Mouse (Mus musculus) CH12.LX (cell line): ENCODE measurements around the gene Ier3.

Experiments
- CHD2 ChIP-seq: IDR thresholded peaks from 2 replicates; pipeline ENCODE4 v1.6.1; 2011; ENCODE audit warnings: low read length, improper control_type of control experiment
- CTCF ChIP-seq, 2 experiments: IDR thresholded peaks in 1 of 2; conservative IDR thresholded peaks in 1 of 2; 2 replicates each; pipeline ENCODE4 v1.5.1; 2011 to 2012; ENCODE audit warnings: low read depth in 2 of 2, low read length in 2 of 2, improper control_type of control experiment in 1 of 2, inconsistent platforms in 1 of 2, mild to moderate bottlenecking in 1 of 2, moderate library complexity in 1 of 2
- E2F4 ChIP-seq: IDR thresholded peaks from 2 replicates; pipeline ENCODE4 v1.6.1; 2011; ENCODE audit warnings: low read depth, low read length, improper control_type of control experiment; ENCODE audit not compliant: insufficient replicate concordance
- ELF1 ChIP-seq: IDR thresholded peaks from 2 replicates; pipeline ENCODE4 v1.6.1; 2014; ENCODE audit warnings: low read depth, mild to moderate bottlenecking, inconsistent platforms, low read length, improper control_type of control experiment
- EP300 ChIP-seq: IDR thresholded peaks from 2 replicates; pipeline ENCODE4 v1.6.1; 2011; ENCODE audit warnings: low read length, improper control_type of control experiment
- GABPA ChIP-seq: IDR thresholded peaks from 2 replicates; pipeline ENCODE4 v1.6.1; 2012; ENCODE audit warnings: low read depth, low read length, improper control_type of control experiment, inconsistent platforms; ENCODE audit not compliant: insufficient replicate concordance
- NELFE ChIP-seq: IDR thresholded peaks from 2 replicates; pipeline ENCODE4 v1.6.1; 2011; ENCODE audit warnings: low read depth, low read length, improper control_type of control experiment
- POLR2A ChIP-seq: IDR thresholded peaks from 2 replicates; pipeline ENCODE4 v1.6.1; 2011; ENCODE audit warnings: low read depth, mild to moderate bottlenecking, improper control_type of control experiment, low read length
- POLR2AphosphoS2 ChIP-seq: IDR thresholded peaks from 2 replicates; pipeline ENCODE4 v1.6.1; 2011; ENCODE audit warnings: low read depth, low read length, improper control_type of control experiment
- SIN3A ChIP-seq: IDR thresholded peaks from 2 replicates; pipeline ENCODE4 v1.6.1; 2012; ENCODE audit warnings: low read length, improper control_type of control experiment, inconsistent platforms
- TCF12 ChIP-seq: IDR thresholded peaks from 2 replicates; pipeline ENCODE4 v1.6.1; 2014; ENCODE audit warnings: low read depth, mild to moderate bottlenecking, inconsistent platforms, low read length, improper control_type of control experiment
- UBTF ChIP-seq: IDR thresholded peaks from 2 replicates; pipeline ENCODE4 v1.6.1; 2012; ENCODE audit warnings: low read depth, mild to moderate bottlenecking, inconsistent platforms, low read length, improper control_type of control experiment, moderate library complexity
- USF1 ChIP-seq: IDR thresholded peaks from 2 replicates; pipeline ENCODE4 v1.6.1; 2014; ENCODE audit warnings: low read depth, mild to moderate bottlenecking, inconsistent platforms, low read length, improper control_type of control experiment
- ZNF384 ChIP-seq: IDR thresholded peaks from 2 replicates; pipeline ENCODE4 v1.6.1; 2012; ENCODE audit warnings: low read depth, low read length, improper control_type of control experiment, inconsistent platforms

GRCm38 (mm10) chr17:35808073-35808472 lies 13.4 kb upstream of the Ier3 start:
- TF ChIP-seq CTCF (conservative IDR thresholded peaks at IDR 0.05 in 1 of 2, IDR thresholded peaks at IDR 0.05 in 1 of 2; ENCODE audit: low read depth in 2 of 2, low read length in 2 of 2): no peak
- TF ChIP-seq POLR2A: no peak
- TF ChIP-seq POLR2AphosphoS2: no peak
- TF ChIP-seq SIN3A: no peak
- TF ChIP-seq NELFE: no peak
- no peak for TF ChIP-seq UBTF
- TF ChIP-seq ELF1: no peak
- no peak for TF ChIP-seq ZNF384
- no peak for TF ChIP-seq E2F4
- TF ChIP-seq EP300: no peak
- no peak for TF ChIP-seq USF1
- TF ChIP-seq GABPA: no peak
- TF ChIP-seq TCF12: no peak
- TF ChIP-seq CHD2: no peak
